Mouse (Mus musculus): ENCODE measurements around the gene Fli1. TPM values are rescaled to one million over a fixed set of nuclear protein-coding genes. Genes with fewer than 3 reads are reported as not detected.

Fli1 gene
- polyA plus RNA-seq (2014; fragmentation: Illumina TruSeq; extraction: RNeasy Lipid Tissue Mini Kit (QIAGEN cat#74804); ENCODE audit: low read depth, low replicate concordance) = 7.6 TPM

GRCm38 (mm10) chr9:32542212-32543039 is at the start of gene Fli1:
Gene Fli1 (minus strand): TSS chr9:32542861.

Other genes starting within 250 kb of the Fli1 start
- 1.1 TPM for gene Kcnj5, start 198.5 kb downstream of the Fli1 start, polyA plus RNA-seq (2014; fragmentation: Illumina TruSeq; extraction: RNeasy Lipid Tissue Mini Kit (QIAGEN cat#74804); ENCODE audit: low read depth, low replicate concordance)
- gene Kcnj1, start 170.4 kb downstream of the Fli1 start, polyA plus RNA-seq (2014; fragmentation: Illumina TruSeq; extraction: RNeasy Lipid Tissue Mini Kit (QIAGEN cat#74804); ENCODE audit: low read depth, low replicate concordance) = 666 TPM
- 26.9 TPM for gene Ets1, start 93.4 kb upstream of the Fli1 start, polyA plus RNA-seq (2014; fragmentation: Illumina TruSeq; extraction: RNeasy Lipid Tissue Mini Kit (QIAGEN cat#74804); ENCODE audit: low read depth, low replicate concordance)

Data from kidney, adult 10 weeks (tissue).